Mouse (Mus musculus) midbrain, embryonic 12.5 days (tissue): Measurements from ENCODE around the gene Tmem270. TPM values are rescaled to one million over a fixed set of nuclear protein-coding genes. Genes with fewer than 3 reads are reported as not detected.

ENCODE experiments used
- ATAC-seq: fragments of 200-750 bp; cut with Nextera tagmentation; 2 replicates; pipeline ENCODE4 v1.8.0; 2017; ENCODE audit warnings: low read depth, moderate TSS enrichment, moderate library complexity; ENCODE audit not compliant: low FRiP score
- H3K27ac ChIP-seq: fragments of 300-500 bp; sonication (generic); replicated peaks from 2 replicates; pipeline ENCODE4 v1.5.1; 2016; ENCODE audit warnings: mild to moderate bottlenecking
- H3K27me3 ChIP-seq: fragments of 300-500 bp; sonication (generic); 2 replicates; pipeline ENCODE4 v1.6.1; 2016; ENCODE audit warnings: mild to moderate bottlenecking
- H3K36me3 ChIP-seq: fragments of 300-500 bp; sonication (generic); 2 replicates; pipeline ENCODE4 v1.6.1; 2016
- H3K4me1 ChIP-seq: fragments of 300-500 bp; sonication (generic); 2 replicates; pipeline ENCODE4 v1.6.1; 2016
- H3K4me2 ChIP-seq: fragments of 300-500 bp; sonication (generic); replicated peaks from 2 replicates; pipeline ENCODE4 v1.6.1; 2016; ENCODE audit warnings: mild to moderate bottlenecking, moderate library complexity
- H3K4me3 ChIP-seq: fragments of 300-500 bp; sonication (generic); 2 replicates; pipeline ENCODE4 v1.5.1; 2016; ENCODE audit warnings: mild to moderate bottlenecking
- H3K9ac ChIP-seq: fragments of 300-500 bp; sonication (generic); replicated peaks from 2 replicates; pipeline ENCODE4 v1.6.1; 2016; ENCODE audit warnings: mild to moderate bottlenecking, moderate library complexity
- H3K9me3 ChIP-seq: fragments of 300-500 bp; sonication (generic); 2 replicates; pipeline ENCODE4 v1.6.1; 2016; ENCODE audit warnings: mild to moderate bottlenecking
- WGBS: fragments of 180-500 bp; shearing (Covaris S2); methylation state at CpG from one replicate; pipeline ENCODE4 v1.1.7; 2016; 5-methylcytosine and 5-hydroxymethylcytosine counted together
- polyA plus RNA-seq: library from polyadenylated mRNA; unstranded; fragments of >200 nt; fragmentation: Nextera tagmentation; extraction: Ambion mirVana; gene quantifications from 2 replicates; pipeline ENCODE4 v1.2.1, GENCODE M21; 2016

The Tmem270 gene
- polyA plus RNA-seq, 1 experiment from 2014 or later, result not detected

DNA sequence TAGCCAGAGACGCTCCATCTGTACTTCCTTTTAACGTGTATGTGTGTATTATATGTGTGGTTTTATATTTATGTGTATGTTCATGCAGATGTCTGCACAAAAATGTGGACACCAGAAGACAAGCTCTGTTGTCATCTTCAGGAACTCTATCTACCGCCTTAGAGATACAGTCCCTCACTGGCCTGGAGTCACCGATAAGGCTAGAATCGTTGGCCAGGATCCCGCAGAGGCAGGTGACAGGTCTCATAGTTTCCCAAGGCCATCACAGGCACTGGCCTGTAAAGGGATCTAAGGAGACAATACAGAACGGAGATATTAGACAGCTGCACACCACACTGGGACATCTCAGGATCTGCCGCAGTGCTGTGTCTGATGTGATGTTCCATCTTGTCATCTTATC lies 14.6 kb upstream of the Tmem270 start:
- ATAC-seq, result no peak

DNA sequence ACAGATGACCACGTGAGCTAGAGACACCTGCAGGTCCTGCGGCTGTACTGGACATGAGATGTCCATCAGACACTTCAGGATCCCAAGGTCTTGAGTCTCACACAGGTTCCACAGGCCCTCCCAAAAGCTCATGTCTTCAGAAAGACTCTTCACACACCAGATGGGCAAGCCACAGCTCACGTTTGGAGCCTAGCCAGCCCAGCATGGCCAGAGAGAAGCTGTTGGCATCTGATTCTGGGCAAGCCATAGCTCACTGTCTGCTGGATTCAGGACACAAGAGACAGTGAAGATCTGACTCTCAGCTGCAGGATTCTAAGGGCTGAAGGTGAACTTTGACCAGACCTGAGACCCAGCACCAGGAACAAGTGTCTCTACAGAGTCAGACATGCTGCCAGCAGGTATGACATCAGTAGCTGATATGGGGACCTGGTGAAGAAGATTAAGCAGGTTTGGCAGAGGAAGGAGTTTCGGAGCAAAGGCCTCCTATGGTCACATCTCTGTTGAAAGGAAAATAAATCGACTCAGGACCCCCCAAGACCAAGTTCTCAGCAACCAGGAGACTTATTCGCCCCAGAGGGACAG lies 13.7 kb upstream of the Tmem270 start:
- ATAC-seq, result no peak
- Histone ChIP-seq H3K27ac (no peak overlapping the region), H3K36me3 (no peaks in the 10 kb centered on the region), H3K9ac (no peak overlapping the region), H3K4me3 (no peak overlapping the region), H3K4me1 (no peaks in the 10 kb centered on the region), H3K4me2 (no peak overlapping the region), H3K27me3 (no peaks in the 10 kb centered on the region), H3K9me3 (peaks cover 5% of the 10 kb centered on the region; the same call in 1 of the 2 replicates)
- WGBS, result 71% methylated on average over 6 of the region's 6 CpGs

More for the DNA sequence above, 14.6 kb upstream of the Tmem270 start:
- no peak overlapping the region for H3K27ac ChIP-seq
- no peak overlapping the region for H3K4me3 ChIP-seq
- H3K9ac ChIP-seq, result no peak overlapping the region
- no peak overlapping the region for H3K4me2 ChIP-seq
- H3K9me3 ChIP-seq, result peaks cover 5% of the 10 kb centered on the region; the same call in 1 of the 2 replicates
- no peaks in the 10 kb centered on the region for H3K36me3 ChIP-seq
- no peaks in the 10 kb centered on the region for H3K4me1 ChIP-seq
- 93% methylated on average over 8 of the region's 8 CpGs for WGBS
- no peaks in the 10 kb centered on the region for H3K27me3 ChIP-seq

DNA sequence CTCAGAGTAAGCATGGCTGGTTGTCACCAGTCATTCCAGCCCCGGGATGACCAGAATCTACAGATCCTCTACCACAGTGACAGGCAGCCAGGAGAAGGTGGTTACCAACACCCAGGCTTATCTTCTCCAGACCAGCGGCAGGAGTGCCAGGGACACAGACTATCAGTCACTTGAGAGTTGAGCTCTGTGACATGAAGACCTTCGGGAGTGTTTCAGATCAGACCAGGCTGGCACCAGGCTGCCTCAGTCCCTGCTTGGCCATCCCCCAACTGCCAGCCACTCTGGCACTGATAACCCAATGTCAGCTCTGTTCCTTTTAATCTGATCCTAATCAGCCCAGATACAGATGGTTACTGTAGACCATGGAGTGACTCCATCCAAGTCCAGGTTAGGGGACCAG lies 12.6 kb upstream of the Tmem270 start:
- H3K4me3 ChIP-seq, result no peak overlapping the region
- H3K27ac ChIP-seq, result no peak overlapping the region
- no peak overlapping the region for H3K4me2 ChIP-seq
- no peaks in the 10 kb centered on the region for H3K4me1 ChIP-seq
- WGBS, result 96% methylated on average over 3 of the region's 3 CpGs
- peaks cover 5% of the 10 kb centered on the region; the same call in 1 of the 2 replicates for H3K9me3 ChIP-seq
- H3K36me3 ChIP-seq, result no peaks in the 10 kb centered on the region
- H3K9ac ChIP-seq, result no peak overlapping the region
- ATAC-seq, result no peak
- H3K27me3 ChIP-seq, result no peaks in the 10 kb centered on the region

DNA sequence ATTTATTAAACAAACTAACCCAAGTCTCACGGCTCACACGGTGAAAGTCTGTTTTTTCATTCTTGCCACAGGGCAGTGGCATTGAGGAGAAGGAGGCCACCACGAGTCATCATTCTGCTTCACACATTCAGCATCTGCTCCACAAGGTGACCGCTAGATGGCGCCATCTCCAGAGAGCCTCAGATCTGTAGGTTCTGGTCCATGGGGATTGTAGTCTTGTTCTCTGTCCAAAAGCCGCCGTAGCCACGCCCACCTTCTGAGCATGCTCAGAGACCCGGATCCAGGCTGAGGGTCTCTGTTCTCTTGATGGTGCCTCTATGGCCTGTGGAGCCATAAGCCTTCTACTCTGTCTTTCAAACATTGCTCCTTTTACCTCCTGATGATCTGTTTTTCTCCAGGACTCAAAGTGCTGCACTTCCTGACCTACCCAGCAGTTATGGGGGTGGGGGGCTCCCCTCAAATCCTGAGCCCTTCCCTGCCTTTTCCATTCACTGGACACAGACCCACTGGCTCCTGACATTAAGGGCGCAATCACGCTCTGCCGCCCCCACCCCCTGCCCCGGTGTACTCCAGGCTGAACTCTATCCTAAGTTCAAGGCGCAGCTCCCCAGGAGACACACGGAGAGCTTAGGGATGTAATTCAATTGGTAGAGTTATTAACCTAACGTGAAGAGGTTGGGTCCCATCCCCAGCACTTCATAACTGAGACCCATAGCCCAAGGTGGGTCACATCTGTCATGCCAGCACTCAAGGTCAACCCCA lies 11.7 kb upstream of the Tmem270 start:
- Histone ChIP-seq H3K4me1 (no peaks in the 10 kb centered on the region), H3K9me3 (peaks cover 5% of the 10 kb centered on the region; the same call in 1 of the 2 replicates), H3K27me3 (no peaks in the 10 kb centered on the region), H3K4me3 (no peak overlapping the region), H3K27ac (no peak overlapping the region), H3K4me2 (no peak overlapping the region), H3K36me3 (no peaks in the 10 kb centered on the region), H3K9ac (no peak overlapping the region)
- 52% methylated on average over 16 of the region's 16 CpGs for WGBS
- no peak for ATAC-seq

- H3K36me3 ChIP-seq, result no peaks in the 10 kb centered on the region
- H3K27me3 ChIP-seq, result no peaks in the 10 kb centered on the region
- H3K4me3 ChIP-seq, result no peak within 1 kb of the TSS
- H3K9me3 ChIP-seq, result peaks cover 5% of the 10 kb centered on the region; the same call in 1 of the 2 replicates
- WGBS, result 79% methylated on average over 8 of the region's 8 CpGs
- H3K4me2 ChIP-seq, result no peak within 1 kb of the TSS
- no peak within 1 kb of the TSS for H3K27ac ChIP-seq
- ATAC-seq, result no peak
- H3K4me1 ChIP-seq, result no peaks in the 10 kb centered on the region
- H3K9ac ChIP-seq, result no peak within 1 kb of the TSS
Observed at GRCm38 (mm10) chr5:134915311-134915710, 8.8 kb upstream of the Tmem270 start, which contains the start of gene Cldn13. Gene Cldn13 (minus strand): TSS chr5:134915526.

DNA sequence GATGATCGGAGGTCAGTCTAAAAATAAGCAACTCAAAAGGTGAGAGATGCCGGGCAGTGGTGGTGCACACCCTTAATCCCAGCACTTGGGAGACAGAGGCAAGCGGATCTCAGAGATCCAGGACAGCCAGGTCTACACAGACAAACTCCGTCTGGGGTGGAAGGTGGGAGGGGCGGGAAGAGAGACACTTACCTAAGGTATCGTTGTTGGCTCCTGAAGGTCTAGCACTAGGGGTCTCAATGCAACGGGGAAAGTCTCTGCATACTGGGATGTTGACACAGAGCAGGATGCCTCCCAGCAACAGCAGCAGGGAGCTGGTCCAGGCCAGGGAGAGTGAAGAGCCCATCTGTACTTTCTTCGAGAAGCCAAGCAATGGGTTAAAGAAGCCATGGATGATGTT lies 8.0 kb upstream of the Tmem270 start:
- ATAC-seq, result no peak
- 82% methylated on average over 8 of the region's 8 CpGs for WGBS
- no peaks in the 10 kb centered on the region for H3K4me1 ChIP-seq

GRCm38 (mm10) chr5:134913753-134914152 lies 7.2 kb upstream of the Tmem270 start:
- no peak for ATAC-seq
- H3K36me3 ChIP-seq, result no peaks in the 10 kb centered on the region
- H3K9ac ChIP-seq, result no peak overlapping the region
- H3K4me1 ChIP-seq, result no peaks in the 10 kb centered on the region
- no peak overlapping the region for H3K27ac ChIP-seq
- peaks cover 5% of the 10 kb centered on the region; the same call in 1 of the 2 replicates for H3K9me3 ChIP-seq
- no peak overlapping the region for H3K4me3 ChIP-seq
- H3K4me2 ChIP-seq, result no peak overlapping the region
- H3K27me3 ChIP-seq, result no peaks in the 10 kb centered on the region
- 86% methylated on average over 4 of the region's 4 CpGs for WGBS

More for the DNA sequence above, 8.0 kb upstream of the Tmem270 start:
- Histone ChIP-seq H3K36me3 (no peaks in the 10 kb centered on the region), H3K27me3 (no peaks in the 10 kb centered on the region), H3K9me3 (peaks cover 5% of the 10 kb centered on the region; the same call in 1 of the 2 replicates), H3K4me3 (no peak overlapping the region), H3K27ac (no peak overlapping the region), H3K9ac (no peak overlapping the region), H3K4me2 (no peak overlapping the region)

GRCm38 (mm10) chr5:134913352-134913751 lies 6.8 kb upstream of the Tmem270 start:
- H3K4me2 ChIP-seq, result no peak overlapping the region
- no peak overlapping the region for H3K27ac ChIP-seq
- ATAC-seq, result no peak
- H3K27me3 ChIP-seq, result no peaks in the 10 kb centered on the region
- H3K36me3 ChIP-seq, result no peaks in the 10 kb centered on the region
- H3K4me3 ChIP-seq, result no peak overlapping the region
- no peak overlapping the region for H3K9ac ChIP-seq
- WGBS, result 75% methylated on average over 3 of the region's 3 CpGs
- H3K9me3 ChIP-seq, result peaks cover 5% of the 10 kb centered on the region; the same call in 1 of the 2 replicates
- no peaks in the 10 kb centered on the region for H3K4me1 ChIP-seq

- Histone ChIP-seq H3K36me3 (no peaks in the 10 kb centered on the region), H3K27ac (no peak overlapping the region), H3K9ac (no peak overlapping the region), H3K4me2 (no peak overlapping the region), H3K9me3 (no peaks in the 10 kb centered on the region), H3K4me3 (no peak overlapping the region), H3K27me3 (no peaks in the 10 kb centered on the region), H3K4me1 (no peaks in the 10 kb centered on the region)
- ATAC-seq, result no peak
- 92% methylated on average over 2 of the region's 2 CpGs for WGBS
Observed at GRCm38 (mm10) chr5:134911901-134912300, 5.4 kb upstream of the Tmem270 start.

- no peak overlapping the region for H3K4me2 ChIP-seq
- H3K4me3 ChIP-seq, result no peak overlapping the region
- 1% methylated on average over 13 of the region's 13 CpGs for WGBS
- 0 out of 2 replicates have a peak, but pooled peaks have one; percentile 75 for ATAC-seq
- no peak overlapping the region for H3K9ac ChIP-seq
- no peaks in the 10 kb centered on the region for H3K36me3 ChIP-seq
- H3K4me1 ChIP-seq, result no peaks in the 10 kb centered on the region
- no peak overlapping the region for H3K27ac ChIP-seq
- no peaks in the 10 kb centered on the region for H3K9me3 ChIP-seq
- no peaks in the 10 kb centered on the region for H3K27me3 ChIP-seq
Observed at GRCm38 (mm10) chr5:134907135-134907534, 602 bp upstream of the Tmem270 start.

GRCm38 (mm10) chr5:134901644-134902027 lies 4.9 kb downstream of the Tmem270 start:
- Histone ChIP-seq H3K27ac (no peak overlapping the region), H3K36me3 (no peaks in the 10 kb centered on the region), H3K27me3 (no peaks in the 10 kb centered on the region), H3K4me1 (no peaks in the 10 kb centered on the region), H3K4me3 (no peak overlapping the region), H3K9me3 (no peaks in the 10 kb centered on the region), H3K9ac (no peak overlapping the region), H3K4me2 (no peak overlapping the region)
- WGBS, result 76% methylated on average over 8 of the region's 8 CpGs
- ATAC-seq, result no peak

DNA sequence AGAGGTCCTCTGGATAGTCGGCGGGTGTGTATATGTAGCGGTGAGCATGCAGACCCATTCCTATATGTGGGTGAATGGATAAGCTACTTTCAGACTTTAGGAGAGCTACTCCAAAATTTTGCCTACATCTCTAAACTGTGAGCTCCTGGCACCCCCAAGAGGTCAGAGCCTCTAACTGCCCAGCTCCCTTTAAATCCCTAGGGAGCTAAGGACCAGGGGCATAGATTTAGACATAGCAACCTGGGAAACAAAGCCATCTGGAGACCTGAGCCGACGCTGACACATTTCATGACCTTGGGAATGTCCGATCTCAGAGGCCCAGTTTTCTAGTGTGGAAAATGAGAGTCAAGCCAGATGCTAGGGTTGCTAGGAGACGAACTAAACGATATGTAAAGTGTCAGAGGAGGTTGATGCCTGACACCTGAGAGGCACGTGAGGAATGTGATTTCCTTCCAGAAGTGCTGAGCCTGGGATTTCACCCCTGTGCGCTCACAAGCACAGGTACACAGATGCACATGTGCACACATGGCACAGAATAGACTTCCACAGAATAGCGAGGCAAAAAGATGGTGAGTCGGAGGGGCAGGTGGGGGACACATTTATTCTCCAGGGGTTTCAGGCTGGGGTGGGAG lies 5.4 kb downstream of the Tmem270 start:
- Histone ChIP-seq H3K4me1 (no peaks in the 10 kb centered on the region), H3K27ac (no peak overlapping the region), H3K4me3 (no peak overlapping the region), H3K9me3 (no peaks in the 10 kb centered on the region), H3K36me3 (no peaks in the 10 kb centered on the region), H3K4me2 (no peak overlapping the region), H3K27me3 (no peaks in the 10 kb centered on the region), H3K9ac (no peak overlapping the region)
- 46% methylated on average over 12 of the region's 12 CpGs for WGBS
- no peak for ATAC-seq
